Mouse (Mus musculus) liver, postnatal 0 days (tissue): ENCODE measurements around the gene Pik3cd. TPM values are rescaled to one million over a fixed set of nuclear protein-coding genes. Genes with fewer than 3 reads are reported as not detected.

ENCODE experiments used
- ATAC-seq: fragments of 200-750 bp; cut with Nextera tagmentation; 2 replicates; pipeline ENCODE4 v1.8.0; 2017; ENCODE audit warnings: mild to moderate bottlenecking, moderate library complexity
- DNase-seq: peaks from one replicate; pipeline ENCODE4 v3.0.0-alpha.2; 2016
- H3K27ac ChIP-seq: fragments of 300-500 bp; sonication (generic); 2 replicates; pipeline ENCODE4 v1.5.1; 2014; ENCODE audit warnings: antibody characterized with exemption, moderate library complexity, mild to moderate bottlenecking, low read depth
- H3K27me3 ChIP-seq: fragments of 300-500 bp; sonication (generic); 2 replicates; pipeline ENCODE4 v1.6.1; 2014; ENCODE audit warnings: low read length, control low read depth, mixed read lengths; ENCODE audit not compliant: insufficient read depth
- H3K36me3 ChIP-seq: fragments of 300-500 bp; sonication (generic); replicated peaks from 2 replicates; pipeline ENCODE4 v1.6.1; 2014; ENCODE audit warnings: mild to moderate bottlenecking, control low read depth, low read length, moderate library complexity, mixed read lengths; ENCODE audit not compliant: insufficient read depth
- H3K4me1 ChIP-seq: fragments of 300-500 bp; sonication (generic); 2 replicates; pipeline ENCODE4 v1.6.1; 2014; ENCODE audit warnings: antibody characterized with exemption, mild to moderate bottlenecking, control low read depth; ENCODE audit not compliant: insufficient read depth
- H3K4me2 ChIP-seq: fragments of 300-500 bp; sonication (generic); 2 replicates; pipeline ENCODE4 v1.6.1; 2014; ENCODE audit warnings: low read depth, mild to moderate bottlenecking, low read length, moderate library complexity, mixed read lengths
- H3K4me3 ChIP-seq: fragments of 300-500 bp; sonication (generic); 2 replicates; pipeline ENCODE4 v1.5.1; 2014; ENCODE audit warnings: low read depth, low read length
- H3K9ac ChIP-seq: fragments of 300-500 bp; sonication (generic); replicated peaks from 2 replicates; pipeline ENCODE4 v1.6.1; 2014; ENCODE audit warnings: mild to moderate bottlenecking, moderate library complexity
- H3K9me3 ChIP-seq: fragments of 300-500 bp; sonication (generic); 2 replicates; pipeline ENCODE4 v1.6.1; 2016; ENCODE audit warnings: mild to moderate bottlenecking, control low read depth, low read length, mixed read lengths
- CTCF ChIP-seq: sonication (generic); IDR thresholded peaks from 2 replicates; pipeline ENCODE4 v1.5.1; 2016; ENCODE audit warnings: antibody characterized with exemption, low read depth
- EP300 ChIP-seq: IDR thresholded peaks from 2 replicates; pipeline ENCODE4 v1.6.1; 2016; ENCODE audit warnings: antibody characterized with exemption, low read depth, mild to moderate bottlenecking
- WGBS: fragments of 180-500 bp; shearing (Covaris S2); extraction: QIAGEN DNeasy Blood & Tissue Kit; methylation state at CpG from one replicate; pipeline ENCODE4 v1.1.7; 2014; ENCODE audit not compliant: insufficient replicate concordance; 5-methylcytosine and 5-hydroxymethylcytosine counted together
- polyA plus RNA-seq: library from polyadenylated mRNA; unstranded; fragments of >200 nt; fragmentation: Nextera tagmentation; extraction: Ambion mirVana; gene quantifications from 2 replicates; pipeline ENCODE4 v1.2.1, GENCODE M21; 2015

Gene Pik3cd
- polyA plus RNA-seq, 1 experiment from 2014 or later: 7.8 TPM

DNA sequence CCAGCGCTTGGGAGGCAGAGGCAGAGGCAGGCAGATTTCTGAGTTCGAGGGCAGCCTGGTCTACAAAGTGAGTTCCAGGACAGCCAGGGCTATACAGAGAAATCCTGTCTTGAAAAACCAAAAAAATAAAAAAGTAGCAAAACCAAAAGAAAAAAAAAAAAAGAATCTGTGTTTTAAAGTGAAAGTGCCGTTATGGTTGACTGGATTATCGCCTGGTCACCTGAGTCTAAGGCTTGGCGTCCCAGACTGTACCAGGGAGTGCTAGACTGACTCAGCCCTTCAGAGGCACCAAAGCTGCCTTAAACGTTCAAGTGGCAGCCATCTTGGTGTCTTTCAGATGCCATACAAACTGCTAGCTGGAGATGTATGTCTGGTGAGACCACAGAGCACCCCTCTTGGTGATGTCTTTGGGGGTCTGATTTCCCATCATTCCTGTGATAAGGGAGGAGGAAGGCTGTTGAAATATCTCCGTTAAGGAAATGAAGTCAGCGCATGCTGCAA lies 66.4 kb downstream of the Pik3cd start:
- Histone ChIP-seq H3K27me3 (no peaks in the 10 kb centered on the region), H3K4me3 (no peak overlapping the region), H3K36me3 (0 out of 2 replicates have a peak, but pooled peaks cover 2% of the 10 kb centered on the region), H3K9ac (no peak overlapping the region), H3K4me2 (no peak overlapping the region), H3K4me1 (no peaks in the 10 kb centered on the region; the same call in 1 of the 2 replicates), H3K27ac (no peak overlapping the region), H3K9me3 (no peaks in the 10 kb centered on the region)
- TF ChIP-seq EP300 (no peak), CTCF (no peak)
- 68% methylated on average over 8 of the region's 8 CpGs for WGBS
- no peak; the same call in 1 of the 2 replicates for ATAC-seq
- no peak for DNase-seq

DNA sequence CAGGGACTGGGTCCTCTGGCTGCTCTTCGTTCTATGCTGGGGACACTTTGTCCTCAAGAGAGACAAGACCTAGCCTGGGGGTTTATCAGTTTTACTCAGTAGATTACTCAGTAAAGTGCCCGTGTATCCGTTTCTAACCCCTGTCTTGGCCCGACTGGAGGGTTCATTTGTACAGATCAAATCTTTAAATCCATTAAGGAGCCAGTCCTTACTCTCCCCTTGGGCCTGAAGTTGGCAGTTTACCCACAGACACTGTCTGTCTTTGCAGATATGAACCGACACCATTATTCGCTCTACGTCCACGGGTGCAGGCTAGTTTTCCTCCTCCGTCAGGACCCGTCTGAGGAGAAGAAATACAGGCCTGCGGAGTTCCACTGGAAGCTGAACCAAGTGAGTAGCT lies 67.4 kb downstream of the Pik3cd start:
- no peak overlapping the region for H3K4me2 ChIP-seq
- DNase-seq (peak; percentile 15), ATAC-seq (peak; percentile 55)
- no peaks in the 10 kb centered on the region for H3K27me3 ChIP-seq
- 64% methylated on average over 11 of the region's 11 CpGs for WGBS
- 0 out of 2 replicates have a peak, but pooled peaks cover 2% of the 10 kb centered on the region for H3K36me3 ChIP-seq
- no peaks in the 10 kb centered on the region; the same call in 1 of the 2 replicates for H3K4me1 ChIP-seq
- H3K9ac ChIP-seq: no peak overlapping the region
- no peak overlapping the region for H3K4me3 ChIP-seq
- no peak overlapping the region for H3K27ac ChIP-seq
- TF ChIP-seq CTCF (no peak), EP300 (peak; percentile 64; the same call in 1 of the 2 replicates)
- H3K9me3 ChIP-seq: no peaks in the 10 kb centered on the region

DNA sequence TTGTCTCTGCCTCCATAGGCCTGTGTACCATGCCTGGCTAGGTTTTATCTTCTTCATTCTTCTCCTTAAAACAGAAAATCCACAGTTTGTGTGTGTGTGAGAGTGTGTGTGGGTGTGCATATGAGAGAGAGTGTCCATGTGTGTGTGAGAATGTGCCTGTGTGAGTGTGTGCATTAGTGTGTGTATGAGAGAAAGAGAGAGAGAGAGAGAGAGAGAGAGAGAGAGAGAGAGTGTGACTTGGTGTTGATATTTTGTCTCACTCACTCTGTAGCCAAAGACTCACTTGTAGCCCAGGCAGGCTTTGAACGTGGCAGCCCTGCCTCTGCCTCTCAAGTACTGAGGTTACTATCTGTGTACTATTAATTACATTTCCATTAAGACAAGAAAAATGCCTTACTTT lies 68.2 kb downstream of the Pik3cd start:
- no peaks in the 10 kb centered on the region; the same call in 1 of the 2 replicates for H3K4me1 ChIP-seq
- H3K9ac ChIP-seq: no peak overlapping the region
- no peak overlapping the region for H3K4me3 ChIP-seq
- no peaks in the 10 kb centered on the region for H3K27me3 ChIP-seq
- DNase-seq: no peak
- TF ChIP-seq CTCF: no peak
- TF ChIP-seq EP300: no peak
- no peak overlapping the region for H3K4me2 ChIP-seq
- H3K27ac ChIP-seq: no peak overlapping the region
- ATAC-seq: no peak
- 0 out of 2 replicates have a peak, but pooled peaks cover 2% of the 10 kb centered on the region for H3K36me3 ChIP-seq
- H3K9me3 ChIP-seq: no peaks in the 10 kb centered on the region
- 47% methylated on average over 1 of the region's 1 CpGs for WGBS

DNA sequence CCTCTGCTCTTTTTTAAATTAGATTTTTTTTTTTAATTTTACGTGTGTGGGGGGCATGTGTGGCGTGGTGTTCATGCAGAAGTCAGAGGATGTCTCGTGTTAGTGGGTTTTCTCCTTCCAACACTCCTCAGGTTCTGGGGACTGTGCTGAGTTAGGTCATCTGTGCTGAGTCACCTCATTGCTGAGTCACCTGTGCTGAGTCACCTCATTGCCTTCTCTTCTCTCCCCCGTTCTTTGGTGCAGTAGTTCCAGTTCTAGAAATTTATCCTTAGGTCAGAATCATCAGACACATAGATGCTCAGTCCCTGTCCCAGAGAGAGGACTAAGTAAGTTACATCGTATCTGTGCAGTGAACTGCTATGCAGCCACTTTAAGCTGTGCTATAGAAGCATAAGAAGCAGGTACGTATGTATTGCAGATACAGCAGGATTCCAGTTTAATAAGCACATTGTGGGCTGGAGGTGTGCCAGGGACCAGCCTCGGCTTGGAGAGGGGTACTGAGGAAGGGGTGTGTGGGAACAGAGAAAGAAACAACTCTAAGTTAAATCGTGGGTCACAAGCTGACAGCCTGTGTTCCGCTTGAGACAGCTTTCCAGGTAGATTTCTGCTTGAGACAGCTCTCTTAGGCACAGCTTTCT lies 69.6 kb downstream of the Pik3cd start:
- DNase-seq: peak; percentile 59

DNA sequence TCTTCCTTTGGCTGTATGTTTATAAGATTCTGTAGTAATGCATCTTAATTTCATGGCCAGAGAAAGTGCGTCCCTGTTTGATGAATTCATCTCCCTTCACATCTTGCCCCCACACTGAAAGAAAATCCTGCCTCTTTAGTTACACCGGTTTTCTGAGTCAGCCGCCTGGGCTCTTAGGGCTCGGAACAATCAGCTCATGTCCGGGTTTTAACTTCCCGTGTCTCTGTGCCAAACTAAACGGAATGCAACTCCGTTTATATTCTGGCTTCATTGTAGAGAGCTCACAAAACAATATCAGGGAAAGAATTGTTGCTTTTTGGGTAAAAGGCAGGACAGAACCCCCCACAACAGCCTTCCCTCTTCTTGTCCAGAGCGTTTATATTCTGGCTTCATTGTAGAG lies 73.6 kb downstream of the Pik3cd start:
- Histone ChIP-seq H3K27ac (no peak overlapping the region), H3K36me3 (no peaks in the 10 kb centered on the region), H3K4me2 (no peak overlapping the region), H3K27me3 (no peaks in the 10 kb centered on the region), H3K4me3 (no peak overlapping the region), H3K4me1 (no peaks in the 10 kb centered on the region), H3K9me3 (no peaks in the 10 kb centered on the region), H3K9ac (no peak overlapping the region)
- DNase-seq (no peak), ATAC-seq (no peak)
- 84% methylated on average over 9 of the region's 9 CpGs for WGBS
- TF ChIP-seq CTCF: no peak
- no peak for TF ChIP-seq EP300

More for the DNA sequence above, 69.6 kb downstream of the Pik3cd start:
- 66% methylated on average over 9 of the region's 9 CpGs for WGBS
- 0 out of 2 replicates have a peak, but pooled peaks cover 2% of the 10 kb centered on the region for H3K36me3 ChIP-seq
- H3K9me3 ChIP-seq: no peaks in the 10 kb centered on the region
- peak overlapping the region; percentile 26; the same call in 1 of the 2 replicates for H3K9ac ChIP-seq
- ATAC-seq: peak; percentile 80
- peak overlapping the region; percentile 35; the same call in 1 of the 2 replicates for H3K4me2 ChIP-seq
- H3K27ac ChIP-seq: peak overlapping the region; percentile 66
- peak; percentile 75 for TF ChIP-seq EP300
- TF ChIP-seq CTCF: no peak
- H3K4me3 ChIP-seq: no peak overlapping the region
- H3K4me1 ChIP-seq: no peaks in the 10 kb centered on the region; the same call in 1 of the 2 replicates
- no peaks in the 10 kb centered on the region for H3K27me3 ChIP-seq

DNA sequence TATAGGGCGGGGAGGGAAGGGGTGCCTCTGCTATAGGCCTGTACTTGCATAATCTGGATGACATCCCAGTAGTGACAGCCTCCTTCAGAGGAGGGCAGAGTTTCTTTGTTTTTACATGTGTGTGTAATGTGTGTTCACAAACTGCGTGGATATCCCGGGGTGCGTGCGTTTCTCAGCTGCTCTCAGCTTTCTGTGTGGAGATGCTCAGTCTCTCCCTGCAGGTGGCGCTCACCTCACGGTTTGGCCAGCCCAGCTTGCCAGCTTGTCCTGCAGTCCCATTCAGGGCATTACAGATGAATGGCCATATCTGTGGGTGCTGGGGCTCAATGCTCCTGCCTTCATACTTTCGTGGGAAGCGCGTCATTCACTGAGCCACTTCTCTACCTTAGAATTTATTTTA lies 74.0 kb downstream of the Pik3cd start:
- DNase-seq (peak; percentile 75), ATAC-seq (no peak)
- H3K9ac ChIP-seq: no peak overlapping the region
- H3K27ac ChIP-seq: no peak overlapping the region
- no peaks in the 10 kb centered on the region for H3K9me3 ChIP-seq
- TF ChIP-seq EP300 (no peak), CTCF (peak; percentile 86)
- H3K4me1 ChIP-seq: no peaks in the 10 kb centered on the region
- H3K4me2 ChIP-seq: no peak overlapping the region
- 65% methylated on average over 10 of the region's 10 CpGs for WGBS
- H3K27me3 ChIP-seq: no peaks in the 10 kb centered on the region
- H3K36me3 ChIP-seq: no peaks in the 10 kb centered on the region
- no peak overlapping the region for H3K4me3 ChIP-seq
